ENCODE assay signal across 18 mouse cellular contexts in the genomic region with DNA sequence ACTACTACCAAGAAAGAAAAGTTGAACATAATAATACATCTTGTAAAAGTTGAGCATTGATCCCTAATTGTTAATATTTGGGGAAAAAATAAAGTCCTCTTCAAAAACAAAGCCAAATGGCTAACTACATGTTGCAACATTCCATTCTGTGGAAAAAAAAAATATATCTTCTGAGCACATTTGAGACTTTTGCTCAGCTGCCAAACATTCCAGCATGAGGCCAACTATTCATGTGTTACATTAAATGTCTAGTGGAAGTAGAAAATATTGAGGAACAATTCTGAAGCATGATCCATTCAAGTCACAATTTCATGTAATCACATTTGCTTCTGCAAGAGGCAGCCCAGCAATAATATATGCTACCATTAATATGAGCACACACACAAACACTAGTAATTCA. TPM values are rescaled to one million over a fixed set of nuclear protein-coding genes. Genes with fewer than 3 reads are reported as not detected.
DNase-seq lines count a peak whose midpoint lies in the region; ATAC-seq and TF ChIP-seq lines count a peak whose summit lies in the region.
"Had no signal": no experiment of that assay in that cellular context is flagged by ENCODE, and none has a peak within 500 bp of the region (broad histone marks: within the 10 kb centered on the region; RNA-seq: fewer than 3 reads in every experiment).

No protein-coding gene starts in this region.

- H3K9me3 ChIP-seq in heart, embryonic 15.5 days (replicated peaks), result no peaks in the 10 kb centered on the region
- H3K9me3 ChIP-seq in lung, embryonic 15.5 days, result no peaks in the 10 kb centered on the region
- no peaks in the 10 kb centered on the region for H3K9me3 ChIP-seq in heart, postnatal 0 days (replicated peaks; ENCODE audit: control insufficient read depth, low read length)
- H3K9me3 ChIP-seq in hindbrain, embryonic 12.5 days (replicated peaks), result no peaks in the 10 kb centered on the region
- H3K9me3 ChIP-seq: embryonic facial prominence, embryonic 12.5 days; midbrain, embryonic 15.5 days had no signal

- H3K36me3 ChIP-seq in heart, embryonic 15.5 days, result 0 out of 2 replicates have a peak, but pooled peaks cover 7% of the 10 kb centered on the region
- no peaks in the 10 kb centered on the region for H3K36me3 ChIP-seq in lung, embryonic 15.5 days
- H3K36me3 ChIP-seq in heart, postnatal 0 days (replicated peaks; ENCODE audit: control insufficient read depth, insufficient read depth, low read length), result peaks cover 14% of the 10 kb centered on the region; the same call in 1 of the 2 replicates
- H3K36me3 ChIP-seq in hindbrain, embryonic 12.5 days, result no peaks in the 10 kb centered on the region
- H3K36me3 ChIP-seq: embryonic facial prominence, embryonic 12.5 days; midbrain, embryonic 15.5 days had no signal

- no peak for ATAC-seq in heart, embryonic 15.5 days (replicated peaks; ENCODE audit: insufficient number of reproducible peaks, insufficient read depth, low FRiP score, low read depth)
- peak; percentile 59; the same call in 1 of the 2 replicates for ATAC-seq in lung, embryonic 15.5 days (ENCODE audit: borderline replicate concordance, extremely low read depth, low FRiP score, low TSS enrichment)
- no peak for ATAC-seq in heart, postnatal 0 days (ENCODE audit: insufficient read depth, low read depth)
- ATAC-seq in hindbrain, embryonic 12.5 days (ENCODE audit: low FRiP score), result no peak
- ATAC-seq: forebrain, postnatal 0 days; midbrain, embryonic 15.5 days had no signal

- intact Hi-C loops in gastrocnemius, adult 2 months (cut with DNase I), result no loop called here
- intact Hi-C loops in heart, postnatal 25 days (cut with DNase I), result no loop called here

- H3K9ac ChIP-seq in heart, embryonic 15.5 days, result no peak overlapping the region
- H3K9ac ChIP-seq in lung, embryonic 15.5 days, result no peak overlapping the region
- H3K9ac ChIP-seq in heart, postnatal 0 days (replicated peaks; ENCODE audit: low read depth, low read length), result no peak overlapping the region
- H3K9ac ChIP-seq in hindbrain, embryonic 12.5 days, result no peak overlapping the region
- H3K9ac ChIP-seq: embryonic facial prominence, embryonic 12.5 days; forebrain, postnatal 0 days; liver, embryonic 14.5 days; midbrain, embryonic 15.5 days had no signal

- peak overlapping the region; percentile 66; the same call in 1 of the 2 replicates for H3K27ac ChIP-seq in gastrocnemius, adult 2 months
- peak overlapping the region; percentile 89 for H3K27ac ChIP-seq in heart, embryonic 15.5 days
- peak overlapping the region; percentile 66 for H3K27ac ChIP-seq in lung, embryonic 15.5 days
- H3K27ac ChIP-seq in heart, postnatal 0 days (ENCODE audit: low read depth), result peak overlapping the region; percentile 90
- H3K27ac ChIP-seq in hindbrain, embryonic 12.5 days, result no peak overlapping the region
- H3K27ac ChIP-seq: embryonic facial prominence, embryonic 12.5 days; hindbrain, embryonic 10.5 days; liver, embryonic 14.5 days; midbrain, embryonic 15.5 days had no signal

- DNase-seq in gastrocnemius, adult 2 months, result no peak
- no peak for DNase-seq in gastrocnemius, postnatal 4 days (ENCODE audit: low spot score in 2 of 2)
- DNase-seq in heart, postnatal 25 days (ENCODE audit: low spot score), result no peak
- no peak for DNase-seq in lung, adult 2 months
- DNase-seq in heart, postnatal 0 days (ENCODE audit: low spot score), result no peak
- DNase-seq: adrenal gland, postnatal 14 days; forebrain, postnatal 0 days; left cerebral cortex, postnatal 4 days; thymus, adult 18-20 months had no signal

- no peaks in the 10 kb centered on the region for H3K27me3 ChIP-seq in heart, embryonic 15.5 days
- no peaks in the 10 kb centered on the region for H3K27me3 ChIP-seq in lung, embryonic 15.5 days
- H3K27me3 ChIP-seq in heart, postnatal 0 days (ENCODE audit: control insufficient read depth, insufficient read depth, low read length), result no peaks in the 10 kb centered on the region
- no peaks in the 10 kb centered on the region for H3K27me3 ChIP-seq in hindbrain, embryonic 12.5 days
- H3K27me3 ChIP-seq: CH12.LX; embryonic facial prominence, embryonic 12.5 days; midbrain, embryonic 15.5 days had no signal

- TF ChIP-seq EP300 in heart, postnatal 0 days (IDR thresholded peaks at IDR 0.05; ENCODE audit: low read depth), result no peak

- H3K4me2 ChIP-seq in heart, embryonic 15.5 days, result peak overlapping the region; percentile 49
- no peak overlapping the region for H3K4me2 ChIP-seq in lung, embryonic 15.5 days
- H3K4me2 ChIP-seq in heart, postnatal 0 days (ENCODE audit: low read depth, low read length), result peak overlapping the region; percentile 47
- H3K4me2 ChIP-seq in hindbrain, embryonic 12.5 days (replicated peaks), result no peak overlapping the region
- H3K4me2 ChIP-seq: embryonic facial prominence, embryonic 12.5 days; midbrain, embryonic 15.5 days had no signal

- peaks cover 52% of the 10 kb centered on the region for H3K4me1 ChIP-seq in heart, embryonic 15.5 days (replicated peaks)
- H3K4me1 ChIP-seq in lung, embryonic 15.5 days, result peaks cover 32% of the 10 kb centered on the region
- peaks cover 28% of the 10 kb centered on the region for H3K4me1 ChIP-seq in lung, adult 2 months (ENCODE audit: control insufficient read depth, insufficient read depth, low read length)
- H3K4me1 ChIP-seq in heart, postnatal 0 days (ENCODE audit: control insufficient read depth, insufficient read depth), result peaks cover 57% of the 10 kb centered on the region
- peaks cover 5% of the 10 kb centered on the region; the same call in 1 of the 2 replicates for H3K4me1 ChIP-seq in hindbrain, embryonic 12.5 days
- H3K4me1 ChIP-seq: hindbrain, embryonic 10.5 days; megakaryocyte, embryonic 14.5 days had no signal

- no peak for TF ChIP-seq POLR2A in lung, adult 2 months (IDR thresholded peaks at IDR 0.05; ENCODE audit: borderline replicate concordance, extremely low read depth, low read depth, low read length)

- H3K4me3 ChIP-seq in gastrocnemius, adult 2 months, result peak overlapping the region; percentile 37; the same call in 1 of the 2 replicates
- no peak overlapping the region for H3K4me3 ChIP-seq in heart, embryonic 15.5 days
- H3K4me3 ChIP-seq in lung, embryonic 15.5 days, result no peak overlapping the region
- H3K4me3 ChIP-seq in lung, adult 2 months (replicated peaks; ENCODE audit: extremely low read depth, low read depth, low read length), result no peak overlapping the region
- H3K4me3 ChIP-seq in heart, postnatal 0 days (ENCODE audit: low read depth, low read length), result peak overlapping the region; percentile 15; the same call in 1 of the 2 replicates
- H3K4me3 ChIP-seq in hindbrain, embryonic 12.5 days, result no peak overlapping the region
- H3K4me3 ChIP-seq: embryonic facial prominence, embryonic 12.5 days; hindbrain, embryonic 10.5 days; megakaryocyte, embryonic 14.5 days; midbrain, embryonic 15.5 days had no signal

- TF ChIP-seq CTCF in gastrocnemius, adult 2 months (IDR thresholded peaks at IDR 0.05), result no peak
- TF ChIP-seq CTCF in lung, adult 2 months (IDR thresholded peaks at IDR 0.05; ENCODE audit: insufficient read depth, low read length), result no peak
- TF ChIP-seq CTCF in heart, postnatal 0 days (IDR thresholded peaks at IDR 0.05; ENCODE audit: low read depth), result no peak

RNA-seq across cellular contexts. Expression of gene Sptbn1, which starts 10.9 kb away (rescaled TPM):
- 100 to 1,000 TPM; 112 to 141 TPM for total RNA-seq in gastrocnemius, adult 2 months (2021)
- 100 to 1,000 TPM; 233 to 240 TPM for total RNA-seq in gastrocnemius, postnatal 4 days (2021)
- 159 and 163 TPM in 2 replicates for polyA plus RNA-seq in heart, embryonic 15.5 days (2015; fragmentation: Nextera tagmentation; extraction: Ambion mirVana)
- total RNA-seq in heart, postnatal 25 days (2021), result 100 to 1,000 TPM; 487 to 529 TPM
- 155 and 163 TPM in 2 replicates for polyA plus RNA-seq in lung, embryonic 15.5 days (2015; fragmentation: Nextera tagmentation; extraction: Ambion mirVana)
- polyA plus RNA-seq in lung, adult 2 months (2012; rRNA removed), result 222 and 294 TPM in 2 replicates
- total RNA-seq in heart, postnatal 0 days (2014; rRNA removed; ENCODE audit: low replicate concordance), result 262 and 271 TPM in 2 replicates
- polyA plus RNA-seq in heart, postnatal 0 days (2015; fragmentation: Nextera tagmentation; extraction: Ambion mirVana), result 118 and 121 TPM in 2 replicates
- 120 and 122 TPM in 2 replicates for polyA plus RNA-seq in hindbrain, embryonic 12.5 days (2016; fragmentation: Nextera tagmentation; extraction: Ambion mirVana)

Comparison
In these comparisons a context has a peak if more than half of its experiments do, and no peak if none do; other contexts are left out.
1. H3K4me3 ChIP-seq: peak in gastrocnemius, adult 2 months (single experiment) and heart, postnatal 0 days (single experiment); none in heart, embryonic 15.5 days (single experiment), lung, embryonic 15.5 days (single experiment), lung, adult 2 months (single experiment) and hindbrain, embryonic 12.5 days (single experiment).
2. H3K4me2 ChIP-seq: peak in heart, embryonic 15.5 days (single experiment) and heart, postnatal 0 days (single experiment); none in lung, embryonic 15.5 days (single experiment) and hindbrain, embryonic 12.5 days (single experiment).